Mouse (Mus musculus) C2C12 (cell line): Measurements from ENCODE around the gene Map2k2. TPM values are rescaled to one million over a fixed set of nuclear protein-coding genes. Genes with fewer than 3 reads are reported as not detected.
A peak's percentile ranks its signal among the peaks of the same experiment; 100 is the strongest.

ENCODE experiments used
- H3K27me3 ChIP-seq: one replicate; pipeline ENCODE4 v1.6.1; 2011; ENCODE audit not compliant: control insufficient read depth, insufficient read depth, insufficient read length
- H3K36me3 ChIP-seq: one replicate; pipeline ENCODE4 v1.6.1; 2011; ENCODE audit not compliant: control insufficient read depth, insufficient read depth
- H3K4me3 ChIP-seq: one replicate; pipeline ENCODE4 v1.5.1; 2011; ENCODE audit warnings: mild to moderate bottlenecking, control low read depth; ENCODE audit not compliant: poor library complexity, insufficient read depth, severe bottlenecking
- H3K79me2 ChIP-seq: one replicate; pipeline ENCODE4 v1.6.1; 2011; ENCODE audit not compliant: control insufficient read depth, insufficient read depth
- H3K79me3 ChIP-seq: one replicate; pipeline ENCODE4 v1.6.1; 2011; ENCODE audit warnings: low read depth, control low read depth
- H3ac ChIP-seq: one replicate; pipeline ENCODE3; 2011; ENCODE audit warnings: low read depth; ENCODE audit not compliant: control insufficient read depth, insufficient read length
- CEBPB ChIP-seq: IDR thresholded peaks from one replicate; pipeline ENCODE4 v1.6.1; 2011; ENCODE audit warnings: low read depth, mild to moderate bottlenecking, control low read depth, moderate library complexity
- CTCF ChIP-seq: IDR thresholded peaks from one replicate; pipeline ENCODE4 v1.5.1; 2011; ENCODE audit not compliant: control insufficient read depth, insufficient read depth, insufficient read length
- FOSL1 ChIP-seq: IDR thresholded peaks from one replicate; pipeline ENCODE4 v1.8.0; 2011; ENCODE audit warnings: mild to moderate bottlenecking, low read length; ENCODE audit not compliant: poor library complexity, insufficient read depth, severe bottlenecking
- MAX ChIP-seq: IDR thresholded peaks from one replicate; pipeline ENCODE4 v1.6.1; 2011; ENCODE audit warnings: mild to moderate bottlenecking, control low read depth
- MYOD1 ChIP-seq: IDR thresholded peaks from one replicate; pipeline ENCODE4 v1.6.1; 2011; ENCODE audit warnings: low read depth; ENCODE audit not compliant: control insufficient read depth, insufficient read length
- MYOG ChIP-seq: IDR thresholded peaks from one replicate; pipeline ENCODE4 v1.6.1; 2011; ENCODE audit not compliant: control insufficient read depth, insufficient read length; ENCODE audit errors: extremely low read depth
- USF1 ChIP-seq: IDR thresholded peaks from one replicate; pipeline ENCODE4 v1.6.1; 2011; ENCODE audit warnings: low read depth, mild to moderate bottlenecking, control low read depth, moderate library complexity
- polyA plus RNA-seq: library from polyadenylated mRNA; unstranded; fragments of >200 nt; fragmentation: generic; extraction: Trizol; gene quantifications from one replicate; pipeline ENCODE4 v1.2.1, GENCODE M21; 2012; ENCODE audit warnings: missing spikeins

Gene Map2k2
- polyA plus RNA-seq, 1 experiment = 92.2 TPM

DNA sequence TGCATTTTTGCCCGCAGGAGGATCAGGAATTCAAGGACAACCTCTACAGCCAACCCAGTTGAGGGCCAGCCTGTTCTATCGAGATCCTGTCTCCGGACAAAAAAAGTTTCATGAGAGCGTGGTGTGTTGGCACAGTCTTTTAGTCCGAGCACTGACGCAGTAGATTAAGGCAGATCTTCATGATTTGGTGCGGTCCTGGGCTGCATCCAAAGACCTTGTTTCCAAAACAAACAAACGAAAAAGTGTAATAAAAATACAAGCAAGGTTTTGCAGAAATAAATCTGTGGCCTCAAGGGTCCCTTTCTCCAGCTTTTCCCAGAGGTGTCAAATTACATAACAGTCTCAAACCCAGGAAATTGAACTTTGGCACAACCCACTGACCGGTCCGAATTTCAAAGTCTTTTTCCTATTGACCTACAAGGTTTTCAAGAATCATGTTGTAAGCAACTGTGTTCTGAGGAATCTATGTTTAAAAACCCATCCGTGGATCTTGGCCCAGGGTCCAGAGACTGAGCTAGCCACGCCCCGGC, 70.3 kb downstream of the Map2k2 start:
- H3K4me3 ChIP-seq = peak overlapping the region; percentile 26
- peaks cover 40% of the 10 kb centered on the region for H3K36me3 ChIP-seq
- H3ac ChIP-seq = no peak overlapping the region
- H3K79me2 ChIP-seq = peaks cover 47% of the 10 kb centered on the region
- H3K27me3 ChIP-seq = no peaks in the 10 kb centered on the region
- TF ChIP-seq FOSL1 = no peak
- no peak for TF ChIP-seq MAX
- no peak for TF ChIP-seq CTCF
- TF ChIP-seq USF1 = no peak
- no peak for TF ChIP-seq MYOD1
- no peak for TF ChIP-seq MYOG
- TF ChIP-seq CEBPB = no peak
- peaks cover 45% of the 10 kb centered on the region for H3K79me3 ChIP-seq

DNA sequence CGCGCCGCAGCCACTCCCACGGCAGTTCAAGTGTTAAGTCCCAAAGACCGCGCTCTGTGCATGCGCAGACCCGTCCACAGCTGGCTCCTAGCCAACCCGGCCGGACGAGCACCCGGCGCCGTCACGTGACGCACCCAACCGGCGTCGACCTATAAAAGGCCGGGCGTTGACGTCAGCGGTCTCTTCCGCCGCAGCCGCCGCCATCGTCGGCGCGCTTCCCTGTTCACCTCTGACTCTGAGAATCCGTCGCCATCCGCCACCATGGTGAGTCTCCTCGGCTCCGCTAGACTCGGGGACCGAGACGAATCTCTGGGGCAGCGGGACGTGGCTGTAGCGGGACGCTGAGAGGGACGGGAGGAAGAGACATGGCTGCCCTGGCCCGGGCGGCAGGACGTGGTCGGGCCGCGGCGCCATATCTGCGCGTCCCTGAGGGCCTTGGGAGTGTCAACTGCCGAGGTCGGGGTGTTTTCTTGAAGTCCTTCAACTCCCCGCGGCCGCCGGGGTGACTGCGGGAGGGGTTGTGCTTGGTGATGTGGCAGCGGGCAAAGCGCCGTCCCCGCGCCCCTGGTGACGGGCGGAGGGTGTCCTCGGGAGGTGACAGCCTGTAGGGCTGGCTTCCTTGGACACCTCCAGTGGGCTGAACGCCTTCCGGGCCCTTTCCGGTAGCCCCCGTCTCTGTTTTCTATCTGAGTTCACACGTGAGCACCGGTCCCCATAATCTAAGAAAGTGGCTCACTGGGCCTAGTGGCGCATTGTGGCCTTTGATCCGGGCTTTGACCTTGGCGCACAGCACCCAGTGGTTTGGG, 71.0 kb downstream of the Map2k2 start, which contains the start of gene Eef2:
TSS of gene Eef2 (plus strand) at position 166 of the 806 bp plus-strand sequence.
- peaks cover 47% of the 10 kb centered on the region for H3K36me3 ChIP-seq
- peaks cover 48% of the 10 kb centered on the region for H3K79me3 ChIP-seq
- TF ChIP-seq MAX = peak; percentile 26
- TF ChIP-seq CTCF = no peak
- TF ChIP-seq MYOD1 = no peak
- TF ChIP-seq CEBPB = no peak
- TF ChIP-seq FOSL1 = no peak
- TF ChIP-seq MYOG = no peak
- TF ChIP-seq USF1 = peak; percentile 98
- H3K79me2 ChIP-seq = peaks cover 53% of the 10 kb centered on the region
- no peaks in the 10 kb centered on the region for H3K27me3 ChIP-seq
- H3K4me3 ChIP-seq = peak within 1 kb of the TSS; percentile 95
- peak within 1 kb of the TSS; percentile 99 for H3ac ChIP-seq

DNA sequence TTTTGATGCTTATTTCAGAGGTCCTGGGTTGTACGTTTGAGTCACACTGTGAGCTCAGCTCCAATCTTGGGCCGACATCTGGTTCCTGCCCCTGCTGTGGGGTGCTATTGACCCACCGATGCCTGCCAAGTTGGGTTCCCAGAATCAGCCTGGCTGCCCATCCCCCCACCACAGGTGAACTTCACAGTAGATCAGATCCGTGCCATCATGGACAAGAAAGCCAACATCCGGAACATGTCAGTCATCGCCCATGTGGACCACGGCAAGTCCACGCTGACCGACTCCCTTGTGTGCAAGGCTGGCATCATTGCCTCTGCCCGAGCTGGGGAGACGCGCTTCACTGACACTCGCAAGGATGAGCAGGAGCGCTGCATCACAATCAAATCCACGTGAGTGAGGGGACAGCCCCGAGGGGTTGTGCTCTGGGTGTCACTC, 71.8 kb downstream of the Map2k2 start:
- Histone ChIP-seq H3ac (peak overlapping the region; percentile 99), H3K79me3 (peaks cover 48% of the 10 kb centered on the region), H3K27me3 (no peaks in the 10 kb centered on the region), H3K79me2 (peaks cover 56% of the 10 kb centered on the region), H3K4me3 (peak overlapping the region; percentile 95), H3K36me3 (peaks cover 54% of the 10 kb centered on the region)
- TF ChIP-seq MAX (peak; percentile 36), CEBPB (no peak)

DNA sequence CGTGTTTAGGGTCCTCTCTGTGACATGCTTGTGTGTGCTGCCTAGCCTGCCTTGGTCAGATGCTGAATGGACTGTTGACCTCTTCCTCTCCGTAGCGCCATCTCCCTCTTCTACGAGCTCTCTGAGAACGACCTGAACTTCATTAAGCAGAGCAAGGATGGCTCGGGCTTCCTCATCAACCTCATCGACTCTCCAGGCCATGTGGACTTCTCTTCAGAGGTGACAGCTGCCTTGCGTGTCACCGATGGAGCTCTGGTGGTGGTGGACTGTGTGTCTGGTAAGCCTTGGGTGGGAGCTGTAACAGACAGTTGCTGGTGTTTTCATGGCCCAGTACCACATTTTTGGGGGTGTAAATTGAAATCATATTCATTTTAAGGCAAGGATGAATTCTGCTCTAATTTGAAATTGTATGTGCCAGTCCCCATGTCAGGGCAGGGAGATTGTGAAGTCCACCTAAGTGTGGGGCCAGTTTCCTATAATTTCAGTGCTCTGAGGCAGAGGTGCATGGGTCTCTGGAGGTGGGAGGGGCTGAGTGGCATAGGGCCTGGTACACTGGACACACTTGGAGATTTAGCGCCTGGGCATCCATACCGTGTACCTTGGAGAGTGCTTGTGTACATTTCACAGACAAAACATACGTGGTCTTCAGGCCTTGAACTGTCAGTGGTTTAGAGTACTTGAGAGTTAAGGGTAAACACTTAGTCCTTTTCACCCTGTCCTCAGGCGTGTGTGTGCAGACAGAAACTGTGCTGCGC, 72.4 kb downstream of the Map2k2 start:
- H3K4me3 ChIP-seq = peak overlapping the region; percentile 95
- TF ChIP-seq CTCF = no peak
- TF ChIP-seq FOSL1 = no peak
- TF ChIP-seq USF1 = no peak
- no peak for TF ChIP-seq MYOG
- no peak for TF ChIP-seq CEBPB
- TF ChIP-seq MYOD1 = no peak
- TF ChIP-seq MAX = no peak
- peaks cover 56% of the 10 kb centered on the region for H3K79me2 ChIP-seq
- H3K27me3 ChIP-seq = no peaks in the 10 kb centered on the region
- H3ac ChIP-seq = peak overlapping the region; percentile 99
- H3K79me3 ChIP-seq = peaks cover 48% of the 10 kb centered on the region
- peaks cover 54% of the 10 kb centered on the region for H3K36me3 ChIP-seq

DNA sequence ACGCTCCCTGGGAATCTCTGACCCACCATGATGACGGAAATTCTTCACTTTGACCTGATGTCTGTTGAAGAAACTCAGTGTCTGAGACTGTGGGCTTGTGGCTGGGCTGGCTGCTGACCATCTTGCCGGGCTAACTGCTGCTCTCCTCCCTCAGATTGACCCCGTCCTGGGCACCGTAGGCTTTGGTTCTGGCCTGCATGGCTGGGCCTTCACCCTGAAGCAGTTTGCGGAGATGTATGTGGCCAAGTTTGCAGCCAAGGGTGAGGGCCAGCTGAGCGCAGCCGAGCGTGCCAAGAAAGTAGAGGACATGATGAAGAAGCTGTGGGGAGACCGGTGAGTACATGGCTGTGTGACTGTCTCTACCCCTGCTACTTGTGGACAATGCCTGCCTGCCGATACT, 73.2 kb downstream of the Map2k2 start:
- H3K27me3 ChIP-seq = no peaks in the 10 kb centered on the region
- H3K79me3 ChIP-seq = peaks cover 49% of the 10 kb centered on the region
- H3K36me3 ChIP-seq = peaks cover 54% of the 10 kb centered on the region
- H3K79me2 ChIP-seq = peaks cover 64% of the 10 kb centered on the region
- H3K4me3 ChIP-seq = peak overlapping the region; percentile 95
- TF ChIP-seq MYOG (no peak), FOSL1 (no peak), MYOD1 (no peak)
- H3ac ChIP-seq = peak overlapping the region; percentile 99
